Mouse (Mus musculus) gastrocnemius, adult 2 months (tissue): ENCODE measurements around the gene Ccdc180. TPM values are rescaled to one million over a fixed set of nuclear protein-coding genes. Genes with fewer than 3 reads are reported as not detected.

ENCODE experiments used
- DNase-seq: peaks from one replicate; pipeline ENCODE4 v3.0.0; 2022
- H3K27ac ChIP-seq: fragments of 200-600 bp; 2 replicates; pipeline ENCODE4 v1.8.1; 2022; ENCODE audit warnings: mild to moderate bottlenecking
- H3K4me3 ChIP-seq: fragments of 200-600 bp; 2 replicates; pipeline ENCODE4 v1.8.1; 2022; ENCODE audit warnings: mild to moderate bottlenecking, moderate library complexity
- CTCF ChIP-seq: fragments of 200-600 bp; IDR thresholded peaks from 2 replicates; pipeline ENCODE4 v1.8.1; 2022; ENCODE audit warnings: antibody characterized with exemption, mild to moderate bottlenecking, moderate library complexity
- intact Hi-C: fragments of 180-260 bp; cut with DNase I; formaldehyde crosslinking; loops from one replicate; pipeline ENCODE4 v1.15.1; 2025
- total RNA-seq, 2 experiments: library from RNA; stranded (reverse); gene quantifications; 2 replicates each; pipeline ENCODE4 v1.2.3; 2021

Ccdc180 gene
- total RNA-seq, 2 experiments from 2014 or later = not detected

- no peak for DNase-seq
- no peak for TF ChIP-seq CTCF
- intact Hi-C loops = no loop called here
- Histone ChIP-seq H3K4me3 (no peak overlapping the region), H3K27ac (no peak overlapping the region)
Observed at GRCm38 (mm10) chr4:45869021-45869815, 20.9 kb upstream of the Ccdc180 start.

- Histone ChIP-seq H3K4me3 (no peak overlapping the region), H3K27ac (no peak overlapping the region)
- no peak for TF ChIP-seq CTCF
- intact Hi-C loops = no loop called here
- DNase-seq = no peak
Observed at GRCm38 (mm10) chr4:45872147-45872546, 18.0 kb upstream of the Ccdc180 start.

DNA sequence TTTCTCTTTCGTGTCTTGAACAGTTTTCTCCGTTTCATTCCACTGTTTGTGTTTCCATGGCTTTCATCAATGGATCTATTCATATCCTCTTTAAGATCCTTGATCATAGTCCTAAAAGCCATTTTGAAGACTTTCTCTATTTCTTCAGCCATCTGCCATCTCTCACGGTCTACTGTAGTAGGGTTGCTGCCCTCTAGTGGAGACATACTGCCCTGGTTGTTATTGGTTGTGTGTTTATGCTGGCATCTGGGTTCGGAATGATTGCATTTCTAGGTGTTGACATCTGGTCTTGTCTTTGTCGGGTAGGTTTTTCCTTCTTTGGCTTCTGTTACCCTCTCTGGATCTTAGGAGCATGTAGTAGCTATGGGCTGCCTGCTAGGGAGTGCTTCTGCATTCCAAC is 11.2 kb upstream of the Ccdc180 start:
- intact Hi-C loops = no loop called here
- no peak overlapping the region for H3K27ac ChIP-seq
- no peak overlapping the region for H3K4me3 ChIP-seq
- no peak for DNase-seq
- peak; percentile 73 for TF ChIP-seq CTCF

GRCm38 (mm10) chr4:45882521-45882920 is 7.6 kb upstream of the Ccdc180 start:
- intact Hi-C loops = no loop called here
- TF ChIP-seq CTCF = no peak
- no peak for DNase-seq
- no peak overlapping the region for H3K27ac ChIP-seq
- no peak overlapping the region for H3K4me3 ChIP-seq

GRCm38 (mm10) chr4:45883250-45883649 is 6.9 kb upstream of the Ccdc180 start:
- no peak for TF ChIP-seq CTCF
- Histone ChIP-seq H3K27ac (no peak overlapping the region), H3K4me3 (no peak overlapping the region)
- no peak for DNase-seq
- intact Hi-C loops = no loop called here

DNA sequence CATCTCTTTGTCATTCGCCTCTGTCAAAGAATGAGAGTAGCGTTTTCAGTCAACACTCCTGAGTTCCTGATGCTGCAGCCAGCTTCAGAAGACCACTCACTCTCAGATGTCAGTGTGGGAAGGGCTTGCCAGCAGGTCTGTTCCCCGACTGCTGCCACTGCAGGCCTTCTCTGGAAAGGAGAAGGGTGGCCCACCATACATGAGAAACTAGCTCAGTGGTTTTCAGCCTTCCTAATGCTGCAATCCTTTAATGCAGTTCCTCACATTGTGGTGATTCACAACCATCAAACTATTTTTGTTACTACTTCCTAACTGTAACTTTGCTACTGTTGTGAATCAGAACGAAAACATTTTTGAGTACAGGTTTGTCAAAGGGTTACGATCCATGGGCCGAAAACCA is 616 bp upstream of the Ccdc180 start:
- DNase-seq = no peak
- Histone ChIP-seq H3K4me3 (no peak overlapping the region), H3K27ac (no peak overlapping the region)
- no peak for TF ChIP-seq CTCF
- intact Hi-C loops = no loop called here

DNA sequence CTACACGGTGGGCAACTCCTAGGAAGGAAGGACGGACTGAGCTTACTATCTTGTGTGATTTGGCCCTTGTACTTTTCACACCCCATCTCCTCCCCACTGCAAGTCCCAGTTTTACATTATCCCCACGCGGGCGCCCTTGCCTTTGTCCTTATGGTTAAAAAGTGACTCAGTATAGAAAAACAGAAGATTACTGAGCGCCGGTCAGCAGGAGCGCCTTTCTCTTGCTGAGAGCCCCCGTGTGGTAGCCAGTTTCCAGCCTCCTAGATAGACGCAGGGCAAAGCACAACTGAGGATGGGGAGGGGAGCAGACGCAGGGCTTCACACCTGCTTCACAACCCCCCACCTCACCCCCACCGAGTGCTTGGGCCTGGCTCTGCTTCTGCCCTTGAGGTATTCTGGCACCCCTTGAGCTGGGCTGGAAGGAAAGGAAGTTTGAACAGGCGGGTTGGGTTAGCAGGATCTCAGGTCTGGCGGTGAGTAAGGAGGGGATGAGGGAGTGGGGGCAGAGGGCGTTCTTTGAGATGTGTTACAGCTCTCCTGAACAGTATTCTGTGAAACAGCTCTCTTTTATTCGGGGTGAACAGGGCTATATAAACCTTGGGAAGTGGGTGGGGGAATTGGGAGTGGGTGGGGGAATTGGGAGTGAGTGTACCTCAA is 6.5 kb downstream of the Ccdc180 start:
- no peak for DNase-seq
- Histone ChIP-seq H3K4me3 (no peak overlapping the region), H3K27ac (no peak overlapping the region)
- intact Hi-C loops = no loop called here
- no peak for TF ChIP-seq CTCF

GRCm38 (mm10) chr4:45898413-45898812 is 8.3 kb downstream of the Ccdc180 start:
- intact Hi-C loops = no loop called here

GRCm38 (mm10) chr4:45909256-45909655 is 19.2 kb downstream of the Ccdc180 start:
- DNase-seq = no peak
- intact Hi-C loops = no loop called here
- Histone ChIP-seq H3K27ac (no peak overlapping the region), H3K4me3 (no peak overlapping the region)
- TF ChIP-seq CTCF = no peak

More at GRCm38 (mm10) chr4:45898413-45898812, 8.3 kb downstream of the Ccdc180 start:
- no peak for TF ChIP-seq CTCF
- no peak for DNase-seq
- Histone ChIP-seq H3K4me3 (no peak overlapping the region), H3K27ac (no peak overlapping the region)

GRCm38 (mm10) chr4:45909924-45910323 is 19.8 kb downstream of the Ccdc180 start:
- intact Hi-C loops = no loop called here
- no peak for DNase-seq
- TF ChIP-seq CTCF = no peak
- Histone ChIP-seq H3K4me3 (no peak overlapping the region), H3K27ac (no peak overlapping the region)

- no peak for TF ChIP-seq CTCF
- H3K27ac ChIP-seq = no peak overlapping the region
- DNase-seq = no peak
- H3K4me3 ChIP-seq = no peak overlapping the region
- intact Hi-C loops = no loop called here
Observed at GRCm38 (mm10) chr4:45911256-45911655, 21.2 kb downstream of the Ccdc180 start.

DNA sequence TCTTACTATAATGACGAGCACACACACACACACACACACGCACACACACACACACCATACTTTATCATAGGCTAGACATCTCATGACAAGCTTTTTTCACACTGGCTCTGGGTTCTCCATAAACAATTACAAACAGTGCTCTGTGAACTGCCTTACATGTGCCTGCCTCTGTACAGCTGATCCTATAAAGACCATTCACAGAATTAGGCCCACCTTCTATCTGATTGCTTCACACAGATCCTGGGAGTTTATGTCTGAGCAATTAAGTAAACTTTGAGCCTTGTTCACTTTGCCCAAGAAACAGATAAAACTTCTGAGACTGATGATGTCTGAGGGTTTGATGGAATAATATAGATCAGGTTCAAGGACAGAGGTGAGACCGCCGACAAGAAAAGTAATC is 21.8 kb downstream of the Ccdc180 start:
- no peak overlapping the region for H3K27ac ChIP-seq
- H3K4me3 ChIP-seq = no peak overlapping the region
- intact Hi-C loops = no loop called here
- TF ChIP-seq CTCF = no peak
- no peak for DNase-seq

DNA sequence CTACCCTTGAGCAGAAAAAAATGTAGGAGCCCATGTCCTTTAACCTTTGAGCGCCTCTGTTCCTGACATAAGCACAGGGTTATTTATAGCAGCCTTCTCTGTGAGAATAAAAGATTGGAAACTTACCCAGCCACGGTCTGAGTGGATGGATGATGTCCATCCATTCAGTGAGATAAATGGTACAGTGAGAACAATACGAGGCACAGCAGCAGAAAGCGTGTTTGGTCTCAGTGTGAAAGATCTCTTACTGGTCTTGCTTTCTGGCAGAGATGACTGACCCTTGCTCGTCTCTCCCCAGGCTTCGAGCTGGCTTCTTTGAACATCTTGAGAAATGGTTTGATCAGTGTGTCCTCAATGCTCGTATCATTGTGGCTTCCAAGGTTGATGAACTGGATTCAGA is 27.0 kb downstream of the Ccdc180 start:
- no peak overlapping the region for H3K4me3 ChIP-seq
- no peak for DNase-seq
- H3K27ac ChIP-seq = no peak overlapping the region
- intact Hi-C loops = no loop called here
- no peak for TF ChIP-seq CTCF
